Mouse (Mus musculus) embryonic facial prominence, embryonic 11.5 days (tissue): ENCODE measurements around the gene 4930404H24Rik. TPM values are rescaled to one million over a fixed set of nuclear protein-coding genes. Genes with fewer than 3 reads are reported as not detected.
A peak's percentile ranks its signal among the peaks of the same experiment; 100 is the strongest.

Experiments used
- ATAC-seq: fragments of 200-750 bp; cut with Nextera tagmentation; replicated peaks from 2 replicates; pipeline ENCODE4 v1.8.0; 2017; ENCODE audit warnings: low read depth; ENCODE audit not compliant: insufficient number of reproducible peaks, low FRiP score, low TSS enrichment
- DNase-seq: peaks from one replicate; pipeline ENCODE4 v3.0.0-alpha.2; 2015; ENCODE audit warnings: low spot score
- H3K27ac ChIP-seq: fragments of 300-500 bp; sonication (generic); replicated peaks from 2 replicates; pipeline ENCODE4 v1.5.1; 2014; ENCODE audit warnings: mild to moderate bottlenecking, low read depth, low read length, control low read depth
- H3K27me3 ChIP-seq: fragments of 300-500 bp; sonication (generic); 2 replicates; pipeline ENCODE4 v1.6.1; 2014; ENCODE audit warnings: mild to moderate bottlenecking, low read length, moderate library complexity, mixed read lengths; ENCODE audit not compliant: control insufficient read depth, insufficient read depth
- H3K36me3 ChIP-seq: fragments of 300-500 bp; sonication (generic); replicated peaks from 2 replicates; pipeline ENCODE4 v1.6.1; 2014; ENCODE audit warnings: low read depth, mild to moderate bottlenecking, low read length, moderate library complexity, mixed read lengths; ENCODE audit not compliant: control insufficient read depth, insufficient read depth
- H3K4me1 ChIP-seq: fragments of 300-500 bp; sonication (generic); 2 replicates; pipeline ENCODE4 v1.6.1; 2014; ENCODE audit warnings: low read length, mixed read lengths; ENCODE audit not compliant: control insufficient read depth, insufficient read depth
- H3K4me2 ChIP-seq: fragments of 300-500 bp; sonication (generic); 2 replicates; pipeline ENCODE4 v1.6.1; 2014; ENCODE audit warnings: low read depth, mild to moderate bottlenecking, control low read depth, low read length, moderate library complexity
- H3K4me3 ChIP-seq: fragments of 300-500 bp; sonication (generic); 2 replicates; pipeline ENCODE4 v1.5.1; 2014; ENCODE audit warnings: low read depth, low read length, control low read depth
- H3K9ac ChIP-seq: fragments of 300-500 bp; sonication (generic); replicated peaks from 2 replicates; pipeline ENCODE4 v1.6.1; 2014; ENCODE audit warnings: mild to moderate bottlenecking, control low read depth, low read length
- H3K9me3 ChIP-seq: fragments of 300-500 bp; sonication (generic); replicated peaks from 2 replicates; pipeline ENCODE4 v1.6.1; 2016; ENCODE audit warnings: mild to moderate bottlenecking, low read length, inconsistent platforms, mixed read lengths; ENCODE audit not compliant: control insufficient read depth
- WGBS: fragments of 180-500 bp; shearing (Covaris S2); extraction: QIAGEN DNeasy Blood & Tissue Kit; methylation state at CpG from one replicate; pipeline ENCODE4 v1.1.7; 2014; 5-methylcytosine and 5-hydroxymethylcytosine counted together
- polyA plus RNA-seq: library from polyadenylated mRNA; unstranded; fragments of >200 nt; fragmentation: Nextera tagmentation; extraction: Ambion mirVana; gene quantifications from 2 replicates; pipeline ENCODE4 v1.2.1, GENCODE M21; 2014

The 4930404H24Rik gene
- polyA plus RNA-seq, 1 experiment from 2014 or later = not detected

DNA sequence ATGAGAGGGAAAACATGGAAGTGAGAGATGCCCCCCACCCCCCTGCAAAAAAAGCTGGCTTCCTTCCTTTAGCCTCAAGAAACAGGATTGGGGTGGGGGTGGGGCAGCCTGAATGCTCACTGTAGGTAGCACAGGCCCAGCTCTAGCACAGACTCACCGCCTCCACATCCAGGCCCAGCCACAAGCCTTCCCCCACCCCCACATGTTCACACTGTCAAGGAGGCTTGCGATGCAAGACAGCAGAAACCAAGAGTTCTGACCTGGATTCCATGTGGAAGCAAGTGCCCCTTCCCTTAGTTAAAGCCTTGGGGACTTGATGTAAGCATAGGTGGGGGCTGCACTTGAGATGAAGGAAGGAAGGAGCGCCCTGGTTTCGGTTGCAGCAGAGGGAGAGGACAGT is 22.8 kb upstream of the 4930404H24Rik start:
- Histone ChIP-seq H3K4me1 (peaks cover 11% of the 10 kb centered on the region), H3K9me3 (no peaks in the 10 kb centered on the region), H3K27ac (no peak overlapping the region), H3K9ac (peak overlapping the region; percentile 27; the same call in 1 of the 2 replicates), H3K36me3 (no peaks in the 10 kb centered on the region), H3K4me2 (no peak overlapping the region), H3K4me3 (no peak overlapping the region), H3K27me3 (no peaks in the 10 kb centered on the region)
- WGBS = 40% methylated on average over 4 of the region's 4 CpGs
- DNase-seq (peak; percentile 34), ATAC-seq (peak; percentile 55; the same call in 1 of the 2 replicates)

DNA sequence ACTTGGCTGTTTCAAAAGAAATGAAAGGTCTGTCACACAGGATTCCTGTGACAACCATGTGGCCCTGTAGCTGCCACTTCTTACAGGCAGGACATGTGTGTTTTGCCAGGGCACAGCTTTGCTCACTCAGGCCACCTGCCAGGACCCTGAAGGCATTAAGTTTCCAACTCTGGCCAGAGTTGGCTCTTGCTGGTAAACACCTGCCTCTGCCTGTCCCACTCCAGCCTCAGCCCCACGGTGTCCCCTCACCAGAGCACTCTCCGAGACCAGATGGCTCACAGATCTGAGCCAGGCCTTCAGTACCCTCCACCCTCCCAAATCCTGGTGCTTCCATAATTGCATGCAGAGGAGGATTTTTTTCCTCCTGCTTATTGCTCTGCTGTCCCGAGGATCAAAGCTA is 21.6 kb upstream of the 4930404H24Rik start:
- Histone ChIP-seq H3K27me3 (no peaks in the 10 kb centered on the region), H3K36me3 (no peaks in the 10 kb centered on the region), H3K9me3 (no peaks in the 10 kb centered on the region), H3K4me3 (no peak overlapping the region), H3K4me1 (peaks cover 14% of the 10 kb centered on the region), H3K4me2 (no peak overlapping the region), H3K9ac (no peak overlapping the region), H3K27ac (no peak overlapping the region)
- WGBS = 42% methylated on average over 3 of the region's 3 CpGs
- DNase-seq (no peak), ATAC-seq (no peak)

DNA sequence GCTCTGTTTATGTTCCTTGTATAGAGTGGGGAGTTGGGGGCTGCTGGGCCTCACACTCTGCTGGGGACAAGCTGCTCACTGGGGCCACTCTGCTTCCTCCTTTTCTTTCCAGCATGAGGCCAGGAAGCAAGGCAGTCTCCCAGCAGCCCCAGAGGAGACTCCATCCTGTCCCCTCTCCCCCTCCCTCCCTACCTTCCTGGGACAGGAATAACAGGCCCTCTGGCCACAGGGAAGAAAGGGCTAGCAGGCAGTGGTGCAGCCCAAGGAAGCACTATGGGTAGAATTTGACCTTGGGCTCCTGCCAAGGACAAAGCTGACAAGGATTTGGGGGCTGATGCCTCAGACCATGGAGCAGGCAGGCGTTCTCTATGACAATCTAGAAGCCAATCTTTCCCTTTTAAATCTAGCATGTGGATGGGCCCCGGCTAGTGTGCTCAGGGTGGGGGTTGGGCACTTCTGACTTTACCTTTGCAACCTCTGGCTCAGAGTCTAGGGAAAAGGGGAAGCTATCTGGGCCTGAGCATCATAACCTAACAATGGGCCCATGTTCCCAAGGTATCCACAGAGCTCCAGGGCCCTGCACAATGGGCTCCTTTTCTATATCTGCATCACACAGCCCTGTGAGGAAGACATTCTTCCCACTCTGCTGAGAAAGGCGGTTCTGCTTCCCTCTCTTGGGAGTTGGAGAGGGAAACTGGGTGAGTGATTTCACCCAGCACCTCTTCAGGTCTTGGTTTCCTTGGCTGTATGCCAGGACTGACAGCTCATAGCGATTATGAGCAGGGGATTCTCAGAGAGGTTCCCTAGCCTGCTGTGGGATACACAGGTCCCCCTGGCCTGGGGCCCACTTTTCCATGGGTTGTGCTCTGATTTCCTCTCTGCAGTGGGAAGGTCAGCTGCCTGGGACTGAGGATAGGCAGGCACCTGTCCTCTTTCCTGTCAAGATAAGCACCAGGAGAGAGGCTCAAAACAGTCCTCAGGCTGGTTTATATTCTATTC is 17.2 kb upstream of the 4930404H24Rik start:
- whole genome bisulfite sequencing = 35% methylated on average over 4 of the region's 4 CpGs
- no peak overlapping the region; the same call in 1 of the 2 replicates for H3K9ac ChIP-seq
- H3K4me1 ChIP-seq = peaks cover 7% of the 10 kb centered on the region
- DNase-seq = no peak
- no peaks in the 10 kb centered on the region; the same call in 1 of the 2 replicates for H3K27me3 ChIP-seq
- ATAC-seq = no peak
- no peaks in the 10 kb centered on the region for H3K9me3 ChIP-seq
- H3K36me3 ChIP-seq = no peaks in the 10 kb centered on the region
- 0 out of 2 replicates have a peak overlapping the region, but pooled peaks have one; percentile 35 for H3K27ac ChIP-seq
- H3K4me2 ChIP-seq = no peak overlapping the region
- H3K4me3 ChIP-seq = no peak overlapping the region

DNA sequence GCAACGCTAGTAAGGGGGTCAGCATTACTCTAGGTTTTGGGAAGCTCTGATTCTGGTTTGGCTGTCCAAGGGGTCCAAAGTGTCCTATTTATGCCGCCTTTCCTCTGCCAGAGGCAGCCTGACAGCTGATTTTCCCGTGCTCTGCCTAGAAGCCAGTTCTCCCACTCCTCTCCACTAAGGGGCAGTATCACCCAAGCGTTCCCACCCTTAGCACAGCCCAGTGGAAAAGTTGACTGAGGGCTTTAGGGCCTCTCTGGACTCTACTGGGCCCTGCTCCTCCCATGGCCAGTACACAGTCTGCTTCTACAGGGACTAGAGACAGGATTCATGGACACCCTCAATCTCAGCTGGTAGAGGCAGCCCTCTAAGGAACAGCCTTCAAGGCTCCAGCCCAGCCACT is 14.0 kb upstream of the 4930404H24Rik start:
- ATAC-seq (peak; percentile 66; the same call in 1 of the 2 replicates), DNase-seq (peak; percentile 85)
- Histone ChIP-seq H3K27me3 (no peaks in the 10 kb centered on the region; the same call in 1 of the 2 replicates), H3K4me2 (no peak overlapping the region), H3K9me3 (no peaks in the 10 kb centered on the region), H3K4me3 (no peak overlapping the region), H3K4me1 (peaks cover 12% of the 10 kb centered on the region), H3K36me3 (no peaks in the 10 kb centered on the region), H3K27ac (no peak overlapping the region), H3K9ac (no peak overlapping the region)
- 6% methylated on average over 4 of the region's 4 CpGs for WGBS

DNA sequence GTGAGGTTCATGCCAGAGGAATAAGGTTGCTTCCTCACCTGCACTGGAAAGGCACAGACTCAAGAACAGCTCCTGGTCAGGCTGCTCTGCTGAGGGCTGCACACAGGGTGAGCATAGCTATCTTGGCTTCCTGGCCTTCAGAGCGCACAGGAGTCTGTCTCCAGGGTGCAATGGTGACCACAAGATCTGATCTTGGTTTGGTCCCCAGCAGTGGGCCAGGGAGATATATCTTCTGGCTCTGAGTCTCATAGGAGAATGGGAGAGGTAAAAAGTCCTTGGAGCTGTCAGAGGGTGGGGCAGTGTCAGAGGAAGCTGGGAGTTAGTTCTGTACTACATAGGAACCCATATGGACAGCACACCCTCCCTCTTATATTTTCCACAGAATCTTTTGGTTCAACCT is 13.1 kb upstream of the 4930404H24Rik start:
- Histone ChIP-seq H3K27me3 (no peaks in the 10 kb centered on the region; the same call in 1 of the 2 replicates), H3K9ac (no peak overlapping the region), H3K4me3 (no peak overlapping the region), H3K27ac (no peak overlapping the region), H3K4me1 (peaks cover 16% of the 10 kb centered on the region), H3K4me2 (no peak overlapping the region), H3K36me3 (no peaks in the 10 kb centered on the region), H3K9me3 (no peaks in the 10 kb centered on the region)
- WGBS = 78% methylated on average over 1 of the region's 1 CpGs
- ATAC-seq = no peak
- no peak for DNase-seq

DNA sequence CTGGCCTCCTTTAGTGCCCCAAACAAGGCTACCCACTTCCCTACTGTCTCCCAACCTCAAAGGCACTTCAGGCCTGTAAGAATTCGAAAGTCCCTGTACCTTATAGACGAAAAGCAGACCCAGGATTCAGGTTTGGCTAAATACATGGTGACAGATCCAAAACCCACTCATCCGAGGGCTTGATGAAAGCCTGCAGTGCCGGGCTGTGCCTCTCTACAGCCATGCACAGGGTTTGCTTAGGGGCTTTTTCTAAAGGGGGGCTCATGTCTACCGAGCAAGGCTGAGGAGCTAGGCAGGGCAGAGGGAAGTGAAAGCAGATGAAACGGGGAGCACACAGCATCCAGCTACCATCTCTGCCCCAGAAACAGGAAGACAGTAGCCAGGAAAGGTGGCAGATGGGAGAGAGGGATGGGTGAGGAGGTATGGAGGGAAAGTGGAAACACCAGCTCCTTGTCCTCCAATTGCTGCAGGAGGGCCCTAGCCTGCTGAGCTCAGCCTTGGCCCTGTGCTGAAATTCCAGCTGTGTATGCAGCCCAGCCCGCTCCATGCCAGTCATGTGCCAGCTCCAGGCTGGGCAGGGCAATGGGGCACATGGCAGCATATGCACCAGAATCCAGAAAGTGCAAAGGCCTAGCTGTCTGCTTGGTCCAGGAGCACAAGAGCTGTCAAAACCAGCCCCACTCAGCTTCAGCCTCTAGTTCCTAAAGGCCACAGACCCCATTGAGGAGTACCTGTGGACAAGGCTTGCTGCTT is 11.3 kb upstream of the 4930404H24Rik start:
- Histone ChIP-seq H3K9ac (no peak overlapping the region), H3K9me3 (no peaks in the 10 kb centered on the region), H3K4me2 (no peak overlapping the region), H3K27ac (no peak overlapping the region), H3K27me3 (no peaks in the 10 kb centered on the region; the same call in 1 of the 2 replicates), H3K4me1 (peaks cover 11% of the 10 kb centered on the region), H3K36me3 (no peaks in the 10 kb centered on the region), H3K4me3 (no peak overlapping the region)
- 68% methylated on average over 7 of the region's 7 CpGs for WGBS
- ATAC-seq (no peak), DNase-seq (no peak)

DNA sequence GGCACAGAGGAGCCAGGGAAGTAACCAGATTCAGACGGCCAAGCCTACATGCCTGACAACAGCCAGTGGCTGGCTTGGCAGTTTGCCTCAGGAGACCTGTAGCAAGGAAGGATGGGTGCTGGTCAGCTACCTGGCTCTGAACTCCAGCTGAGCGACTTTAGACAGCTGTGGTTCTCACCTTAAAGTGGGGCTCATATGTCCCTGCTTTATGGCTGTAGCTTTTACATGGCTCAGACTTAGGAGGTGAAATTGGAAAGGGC is 10.8 kb upstream of the 4930404H24Rik start:
- 84% methylated on average over 2 of the region's 2 CpGs for WGBS
- DNase-seq = no peak
- Histone ChIP-seq H3K27me3 (no peaks in the 10 kb centered on the region; the same call in 1 of the 2 replicates), H3K36me3 (no peaks in the 10 kb centered on the region), H3K9me3 (no peaks in the 10 kb centered on the region), H3K27ac (no peak overlapping the region), H3K4me2 (no peak overlapping the region), H3K9ac (no peak overlapping the region), H3K4me3 (no peak overlapping the region), H3K4me1 (peaks cover 10% of the 10 kb centered on the region; the same call in 1 of the 2 replicates)
- no peak for ATAC-seq
